Mouse (Mus musculus) neutrophil, adult 5-6 weeks (primary cell): ENCODE measurements around the gene Olfr522. TPM values are rescaled to one million over a fixed set of nuclear protein-coding genes. Genes with fewer than 3 reads are reported as not detected.

Source experiments
- ATAC-seq: fragments of 151-379, 151-347 bp; 2 replicates; pipeline ENCODE4 v1.8.0; 2017; ENCODE audit warnings: mild to moderate bottlenecking, moderate TSS enrichment; ENCODE audit not compliant: insufficient number of reproducible peaks, poor library complexity, low FRiP score, severe bottlenecking; ENCODE audit errors: extremely low read depth
- total RNA-seq: library from RNA; stranded (forward); fragments of 200-1000 nt; gene quantifications from 2 replicates; pipeline ENCODE4 v1.2.3, GENCODE M21; 2017

The Olfr522 gene
- not detected in 2 replicates for total RNA-seq

GRCm38 (mm10) chr7:140164664-140165063 is at the start of gene Olfr522:
TSS of gene Olfr522 (minus strand) at chr7:140164764.
- no peak for ATAC-seq

GRCm38 (mm10) chr7:140213841-140214240 is 49.3 kb upstream of the Olfr522 start:
- ATAC-seq: 0 out of 2 replicates have a peak, but pooled peaks have one; percentile 16

GRCm38 (mm10) chr7:140208677-140209076 is 44.1 kb upstream of the Olfr522 start:
- ATAC-seq: no peak

- ATAC-seq: peak; percentile 33; the same call in 1 of the 2 replicates
These were observed 43.6 kb upstream of the Olfr522 start for GRCm38 (mm10) chr7:140208153-140208552.

- no peak for ATAC-seq
These were observed 42.3 kb upstream of the Olfr522 start for GRCm38 (mm10) chr7:140206904-140207303.

- ATAC-seq: no peak
These were observed 41.3 kb upstream of the Olfr522 start, which contains the start of gene Olfr524 for GRCm38 (mm10) chr7:140205864-140206263. TSS of gene Olfr524 (minus strand) at chr7:140205964.

- no peak for ATAC-seq
These were observed 36.5 kb upstream of the Olfr522 start for GRCm38 (mm10) chr7:140201090-140201489.

- ATAC-seq: no peak
These were observed 31.4 kb upstream of the Olfr522 start for GRCm38 (mm10) chr7:140196002-140196401.

GRCm38 (mm10) chr7:140194031-140194430 is 29.5 kb upstream of the Olfr522 start:
- no peak for ATAC-seq

- no peak for ATAC-seq
These were observed 28.3 kb upstream of the Olfr522 start for GRCm38 (mm10) chr7:140192851-140193250.

GRCm38 (mm10) chr7:140192445-140192844 is 27.9 kb upstream of the Olfr522 start:
- no peak for ATAC-seq

- no peak for ATAC-seq
These were observed 25.9 kb upstream of the Olfr522 start for GRCm38 (mm10) chr7:140190435-140190834.

- no peak for ATAC-seq
These were observed 24.1 kb upstream of the Olfr522 start for GRCm38 (mm10) chr7:140188391-140189328.

- no peak for ATAC-seq
These were observed 23.3 kb upstream of the Olfr522 start for GRCm38 (mm10) chr7:140187721-140188390.

- no peak for ATAC-seq
These were observed 22.4 kb upstream of the Olfr522 start for GRCm38 (mm10) chr7:140186646-140187620.

- ATAC-seq: no peak
These were observed 19.6 kb upstream of the Olfr522 start for GRCm38 (mm10) chr7:140184206-140184605.

GRCm38 (mm10) chr7:140180692-140181091 is 16.1 kb upstream of the Olfr522 start:
- ATAC-seq: no peak

GRCm38 (mm10) chr7:140179176-140179575 is 14.6 kb upstream of the Olfr522 start:
- ATAC-seq: no peak

- ATAC-seq: no peak
These were observed 8.4 kb upstream of the Olfr522 start, which contains the start of gene Olfr523 for GRCm38 (mm10) chr7:140172936-140173335. TSS of gene Olfr523 (plus strand) at chr7:140173217.
